Mouse (Mus musculus): ENCODE measurements around the gene Lpp.

The Lpp gene

DNA sequence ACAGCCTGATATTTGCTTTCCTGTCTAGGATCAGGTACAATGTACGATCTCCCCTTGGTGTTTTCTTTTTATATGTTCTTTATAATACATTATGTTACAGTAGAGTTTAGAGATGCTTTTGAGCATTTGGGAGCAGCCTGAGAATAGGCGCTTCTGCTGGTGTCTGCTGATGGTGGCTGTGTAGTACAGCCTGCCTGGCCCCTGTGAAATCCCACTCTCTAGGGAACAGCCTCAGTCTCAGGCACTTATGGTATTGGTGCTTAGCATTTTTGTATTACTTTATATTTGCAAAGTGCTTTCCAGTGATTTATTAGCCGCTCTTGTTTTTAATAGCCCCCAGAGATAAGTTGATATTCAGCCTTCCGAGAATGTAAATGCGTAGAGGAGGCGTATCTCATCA, 107.9 kb downstream of the Lpp start:
- no peak for DNase-seq (ENCODE audit: low spot score in 2 of 2)

- DNase-seq (ENCODE audit: low spot score in 2 of 2), result no peak
These were observed 108.5 kb downstream of the Lpp start for GRCm38 (mm10) chr16:24501628-24502294.

GRCm38 (mm10) chr16:24502295-24502823, 109.1 kb downstream of the Lpp start:
- no peak for DNase-seq (ENCODE audit: low spot score in 2 of 2)

GRCm38 (mm10) chr16:24504838-24505605, 111.7 kb downstream of the Lpp start:
- DNase-seq (ENCODE audit: low spot score in 2 of 2), result no peak

GRCm38 (mm10) chr16:24506237-24506636, 112.9 kb downstream of the Lpp start:
- no peak for DNase-seq (ENCODE audit: low spot score in 2 of 2)

DNA sequence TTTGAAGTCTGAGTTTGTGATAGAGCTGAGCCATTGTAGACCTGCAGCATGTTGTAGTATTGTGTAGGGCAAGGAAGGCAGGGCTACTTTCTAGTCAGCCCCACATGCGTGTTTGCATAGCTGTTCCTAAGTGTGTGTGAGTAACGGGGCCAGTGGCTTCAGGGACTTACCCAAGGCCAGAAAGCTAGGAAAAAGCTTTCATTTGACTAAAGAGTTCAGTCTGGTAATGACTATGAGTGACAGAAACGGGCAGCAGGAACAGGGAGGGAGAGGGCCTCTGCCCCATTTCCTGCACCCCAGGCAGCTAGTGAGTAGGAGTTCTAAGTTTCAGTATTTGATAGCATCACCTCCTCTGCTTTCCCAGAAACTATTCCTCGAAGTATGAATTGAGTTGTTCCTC, 113.4 kb downstream of the Lpp start:
- no peak for DNase-seq (ENCODE audit: low spot score in 2 of 2)

GRCm38 (mm10) chr16:24507927-24508540, 114.7 kb downstream of the Lpp start:
- no peak for DNase-seq (ENCODE audit: low spot score in 2 of 2)

DNA sequence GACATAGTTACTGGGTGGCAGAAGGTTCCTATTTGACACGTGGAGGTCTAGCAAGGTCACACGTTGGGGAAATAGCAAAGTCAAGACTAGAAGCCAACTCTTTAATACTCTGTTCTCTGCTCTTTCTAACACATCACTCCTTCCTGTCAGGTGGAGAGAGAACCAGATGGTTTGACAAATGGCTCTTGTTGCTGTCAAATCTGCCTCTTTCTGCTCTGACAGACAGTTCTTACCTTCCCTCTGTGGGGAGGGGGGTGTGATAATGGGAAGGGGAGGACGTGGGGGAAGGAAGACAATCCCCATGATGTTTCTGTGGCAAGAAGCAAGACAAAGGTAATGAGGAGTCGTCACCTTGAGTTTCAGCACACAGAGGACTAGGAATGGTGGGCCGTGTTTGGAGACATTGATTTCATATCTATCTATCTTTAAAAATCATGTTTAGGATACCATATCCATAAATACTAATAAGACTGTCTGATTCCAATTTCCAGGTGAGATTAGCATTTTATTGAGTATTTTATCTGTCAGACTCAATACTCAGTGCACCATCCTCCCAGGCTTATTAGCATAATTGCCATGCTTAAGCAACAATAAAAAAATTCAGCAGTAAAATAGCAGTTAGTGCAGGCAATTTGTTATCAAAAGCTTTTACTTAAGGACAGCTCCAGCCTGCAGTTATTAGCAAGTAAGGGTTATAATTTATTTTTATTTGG, 115.9 kb downstream of the Lpp start:
- DNase-seq (ENCODE audit: low spot score in 2 of 2), result no peak

DNA sequence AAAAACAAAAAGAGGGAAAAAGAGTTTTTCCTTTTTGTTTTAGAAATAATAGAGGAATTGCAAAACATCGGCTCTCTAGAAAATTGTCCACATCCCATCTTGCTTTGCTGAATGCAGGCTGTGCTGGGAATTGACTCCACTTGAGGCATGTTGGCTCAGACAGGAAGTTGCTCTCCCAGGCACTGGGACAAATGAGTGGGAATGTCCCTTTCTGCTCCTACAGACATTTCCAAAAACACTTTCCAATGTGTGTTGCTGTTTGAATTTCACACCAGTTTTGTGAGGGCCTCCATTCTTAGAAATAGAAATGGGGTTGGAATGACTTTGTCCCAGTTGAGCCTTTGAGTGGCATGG, 116.5 kb downstream of the Lpp start:
- no peak for DNase-seq (ENCODE audit: low spot score in 2 of 2)

GRCm38 (mm10) chr16:24513228-24513627, 119.9 kb downstream of the Lpp start:
- DNase-seq (ENCODE audit: low spot score in 2 of 2), result no peak

DNA sequence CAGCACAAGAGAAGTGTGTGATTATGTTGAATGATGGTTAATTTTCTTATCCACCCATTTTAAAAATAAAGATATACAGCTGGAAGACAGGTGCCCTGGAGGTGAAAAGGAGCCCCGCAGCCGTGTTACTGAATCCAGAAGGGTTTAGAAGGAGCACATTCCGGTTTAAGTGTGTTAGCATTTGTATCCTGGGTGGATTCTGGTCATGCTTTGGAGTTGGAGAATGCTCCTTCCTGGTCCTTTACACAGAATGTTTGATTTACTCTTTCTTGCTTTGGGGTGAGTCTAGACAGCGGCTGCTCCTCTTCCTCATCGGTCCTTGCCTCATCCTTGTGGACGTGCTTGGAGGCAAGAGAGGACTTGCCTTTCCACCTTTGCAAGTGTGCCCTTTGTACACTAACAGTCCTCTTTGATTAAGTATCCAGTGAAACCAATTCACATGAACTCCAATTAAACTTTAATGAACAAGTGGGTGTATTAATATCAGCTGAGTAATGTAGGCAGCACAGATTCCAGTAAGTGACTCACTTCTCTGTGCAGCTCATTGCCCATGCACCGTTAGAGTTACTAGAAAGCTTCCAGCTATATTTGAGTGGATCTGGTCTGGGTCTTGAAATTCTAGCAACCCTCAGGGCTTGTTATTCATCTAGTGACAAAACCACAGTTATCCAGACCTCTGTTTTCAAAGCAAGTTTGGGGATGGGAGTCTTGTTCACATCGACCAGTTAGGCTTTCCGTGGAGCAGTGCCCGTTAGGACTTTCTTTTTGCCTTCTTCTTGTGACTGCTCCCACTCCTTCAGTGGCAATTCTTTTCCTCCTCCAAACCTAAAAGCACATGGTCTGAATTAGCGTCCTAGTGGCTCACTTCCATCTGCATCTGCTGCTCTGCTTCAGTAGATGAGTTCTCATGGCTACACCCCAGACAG, 121.8 kb downstream of the Lpp start:
- no peak for DNase-seq (ENCODE audit: low spot score in 2 of 2)

GRCm38 (mm10) chr16:24516993-24517392, 123.7 kb downstream of the Lpp start:
- DNase-seq (ENCODE audit: low spot score in 2 of 2), result no peak

DNA sequence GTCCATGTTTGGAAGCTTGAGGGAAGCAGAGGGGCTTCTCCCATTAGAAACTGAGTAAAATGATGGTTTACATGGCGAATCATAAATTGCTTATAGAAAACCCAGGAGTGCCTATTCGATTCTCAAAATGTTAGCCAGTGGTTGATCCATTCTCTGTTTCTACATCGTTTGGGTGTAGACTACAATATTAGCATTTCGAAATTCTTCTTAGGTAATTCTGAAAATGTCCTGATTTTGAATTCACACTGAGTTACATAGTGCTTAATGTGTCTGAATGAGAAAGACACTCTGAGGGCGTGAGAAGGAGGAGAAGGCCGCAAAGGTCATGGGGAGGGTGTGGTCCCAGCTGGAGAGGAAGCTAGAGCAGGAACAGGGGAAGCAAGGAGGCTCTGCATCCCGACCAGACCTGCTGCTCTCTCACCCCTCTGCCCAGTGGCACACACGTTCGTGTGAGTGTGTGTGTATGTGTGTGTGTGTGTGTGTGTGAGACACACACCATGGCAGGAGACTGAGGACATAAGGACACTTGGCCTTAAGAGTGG, 124.3 kb downstream of the Lpp start:
- no peak for DNase-seq (ENCODE audit: low spot score in 2 of 2)

GRCm38 (mm10) chr16:24518785-24519184, 125.5 kb downstream of the Lpp start:
- no peak for DNase-seq (ENCODE audit: low spot score in 2 of 2)

DNA sequence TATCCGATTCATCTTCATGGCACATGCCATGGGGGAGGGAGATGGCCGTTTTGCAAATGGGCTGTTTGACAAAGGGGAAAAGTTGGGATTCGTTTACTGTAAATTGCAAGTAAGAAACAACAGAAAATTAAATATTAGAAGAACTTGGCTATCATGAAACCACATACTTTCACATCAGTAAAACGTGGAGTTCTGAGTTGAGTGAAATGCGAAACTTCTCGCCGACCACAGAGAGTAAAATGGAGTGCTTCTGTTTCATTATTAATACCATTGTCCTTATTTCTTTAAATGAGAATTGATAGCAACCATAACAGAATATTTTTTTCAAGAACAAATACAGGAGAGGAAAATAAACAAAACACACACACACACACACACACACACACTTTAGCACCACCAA, 133.9 kb downstream of the Lpp start:
- DNase-seq (ENCODE audit: low spot score in 2 of 2), result no peak

GRCm38 (mm10) chr16:24531681-24532080, 138.4 kb downstream of the Lpp start:
- no peak for DNase-seq (ENCODE audit: low spot score in 2 of 2)

- no peak for DNase-seq (ENCODE audit: low spot score in 2 of 2)
These were observed 141.9 kb downstream of the Lpp start for GRCm38 (mm10) chr16:24535221-24535620.

GRCm38 (mm10) chr16:24536261-24536660, 143.0 kb downstream of the Lpp start:
- no peak for DNase-seq (ENCODE audit: low spot score in 2 of 2)

DNA sequence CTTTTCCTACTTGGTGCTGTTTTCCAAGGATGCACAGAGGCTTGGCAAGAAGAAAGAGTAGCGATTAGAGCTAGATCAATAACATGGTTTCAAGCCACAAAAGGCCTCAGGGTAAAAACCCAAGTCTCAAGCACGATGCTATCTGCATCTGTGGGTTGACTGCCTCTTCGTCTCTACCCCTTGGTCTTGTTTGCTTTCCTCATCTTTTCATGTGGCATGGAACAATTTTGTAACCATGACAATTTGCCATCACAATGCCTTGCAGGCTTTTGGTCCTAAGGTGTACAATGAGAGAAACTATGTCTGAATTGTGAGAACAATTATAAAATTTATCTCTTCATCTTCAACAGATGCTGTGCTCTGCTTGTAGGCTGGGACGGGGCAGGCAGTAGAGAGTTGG, 145.7 kb downstream of the Lpp start:
- DNase-seq (ENCODE audit: low spot score in 2 of 2), result no peak

- DNase-seq (ENCODE audit: low spot score in 2 of 2), result no peak
These were observed 149.6 kb downstream of the Lpp start for GRCm38 (mm10) chr16:24542864-24543263.

DNA sequence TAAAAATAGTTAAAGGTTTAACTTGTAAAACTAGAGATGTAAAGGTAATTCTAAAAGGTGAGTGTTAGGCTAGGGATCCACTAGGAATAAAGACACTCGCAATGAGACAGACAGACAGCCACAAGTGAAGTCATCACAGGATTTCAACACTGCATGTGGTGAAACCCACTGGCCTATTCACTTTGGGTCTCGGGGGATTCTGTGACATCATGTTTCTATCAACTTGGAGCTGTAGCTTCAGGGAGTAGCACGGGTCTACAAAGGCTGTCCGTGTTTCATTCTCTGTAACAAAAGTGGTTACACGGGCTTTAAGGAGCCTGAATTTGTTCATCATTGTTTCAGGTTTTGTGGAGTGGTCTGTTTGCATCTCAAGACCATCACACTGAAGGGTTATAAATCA, 152.1 kb downstream of the Lpp start:
- no peak for DNase-seq (ENCODE audit: low spot score in 2 of 2)

Measured in urinary bladder, postnatal 4 days (tissue).